Mouse (Mus musculus) ES-E14 (cell line): ENCODE data around the gene Sim2.

ENCODE experiments used
- CHD2 ChIP-seq: IDR thresholded peaks from 2 replicates; pipeline ENCODE4 v1.6.1; 2014; ENCODE audit warnings: mild to moderate bottlenecking, low read depth, low read length, inconsistent platforms
- HCFC1 ChIP-seq: IDR thresholded peaks from 2 replicates; pipeline ENCODE4 v1.6.1; 2012; ENCODE audit warnings: low read length, inconsistent platforms, borderline replicate concordance; ENCODE audit not compliant: insufficient read depth
- MAFK ChIP-seq: IDR thresholded peaks from 2 replicates; pipeline ENCODE4 v1.6.1; 2014; ENCODE audit warnings: mild to moderate bottlenecking, low read depth, low read length, inconsistent platforms; ENCODE audit not compliant: insufficient read depth
- ZC3H11A ChIP-seq: IDR thresholded peaks from 2 replicates; pipeline ENCODE4 v1.6.1; 2012; ENCODE audit warnings: low read depth, mild to moderate bottlenecking, inconsistent platforms, low read length, borderline replicate concordance
- ZNF384 ChIP-seq: IDR thresholded peaks from 2 replicates; pipeline ENCODE4 v1.6.1; 2012; ENCODE audit warnings: low read depth, low read length, inconsistent platforms

- TF ChIP-seq CHD2 (no peak), HCFC1 (no peak), ZC3H11A (no peak), ZNF384 (no peak), MAFK (no peak)
Measured at GRCm38 (mm10) chr16:94163051-94163450, 78.3 kb downstream of the Sim2 start.
